Mouse (Mus musculus) thymus, postnatal 4 days (tissue): ENCODE measurements around the gene Lgi4.

Experiments used
- DNase-seq: peaks from one replicate; pipeline ENCODE4 v3.0.0; 2021

Lgi4 gene

DNA sequence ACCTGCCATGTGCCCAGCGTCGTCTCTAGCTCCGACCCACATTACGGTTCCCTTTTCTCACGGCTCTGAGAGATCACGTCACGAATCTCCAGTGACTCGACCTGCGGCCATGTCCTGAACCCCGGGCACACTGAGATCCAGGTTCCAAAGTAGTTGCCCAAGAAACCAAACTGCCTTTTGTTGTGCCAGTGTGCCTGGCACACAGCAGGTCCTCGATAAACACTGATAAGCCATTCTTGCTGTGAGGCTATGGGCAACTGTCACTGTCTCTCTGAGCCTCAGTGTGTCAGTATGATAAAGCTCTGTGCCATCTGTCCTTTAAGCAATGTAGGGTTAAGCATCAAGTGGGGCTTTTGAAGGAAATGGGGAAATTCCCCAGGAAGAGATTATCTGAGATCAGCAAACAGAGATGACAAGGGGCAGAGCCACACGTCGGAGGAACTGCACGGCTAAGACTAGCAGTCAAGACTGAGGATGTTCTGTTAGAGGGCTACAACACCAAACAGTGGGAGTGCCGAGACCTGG is 51.8 kb downstream of the Lgi4 start:
- no peak for DNase-seq

DNA sequence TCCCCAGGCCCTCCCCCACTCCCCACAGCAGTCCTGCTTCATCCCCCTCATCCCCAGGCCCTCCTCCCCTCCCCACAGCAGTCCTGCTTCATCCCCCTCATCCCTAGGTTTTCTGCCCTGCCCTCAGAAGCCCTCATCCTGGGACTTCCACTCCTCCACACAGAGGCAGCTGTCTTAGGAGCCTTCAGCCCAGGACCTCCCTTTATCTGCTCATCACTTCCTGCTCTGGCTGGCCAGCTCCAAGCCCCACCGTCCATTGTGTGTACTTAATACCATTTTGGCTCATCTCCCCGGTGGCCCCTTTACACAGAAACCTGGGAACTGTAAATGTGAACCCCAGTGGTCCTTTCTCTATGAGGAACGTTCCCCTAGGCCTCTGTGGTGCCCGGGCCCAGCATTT is 52.9 kb downstream of the Lgi4 start:
- no peak for DNase-seq

DNA sequence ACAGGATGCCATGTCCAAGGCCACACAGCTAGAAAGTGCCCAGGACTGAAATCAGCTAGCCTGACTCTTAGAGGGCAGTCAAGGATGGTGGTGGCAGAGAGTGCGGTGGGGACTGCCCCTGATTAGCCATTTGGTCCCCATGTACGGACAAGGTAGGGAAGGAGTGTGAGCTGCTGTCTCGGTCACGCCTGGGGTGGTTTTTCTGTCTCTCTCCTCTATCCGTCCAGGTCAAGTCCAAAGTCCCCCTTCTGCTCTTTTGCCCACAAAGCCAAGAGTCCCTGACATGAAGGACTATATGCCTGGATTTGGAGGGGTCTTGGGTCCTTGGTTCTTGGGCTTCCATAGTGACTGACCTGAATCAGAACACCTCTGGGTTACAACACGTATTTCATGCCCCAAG is 54.7 kb downstream of the Lgi4 start:
- DNase-seq: no peak

DNA sequence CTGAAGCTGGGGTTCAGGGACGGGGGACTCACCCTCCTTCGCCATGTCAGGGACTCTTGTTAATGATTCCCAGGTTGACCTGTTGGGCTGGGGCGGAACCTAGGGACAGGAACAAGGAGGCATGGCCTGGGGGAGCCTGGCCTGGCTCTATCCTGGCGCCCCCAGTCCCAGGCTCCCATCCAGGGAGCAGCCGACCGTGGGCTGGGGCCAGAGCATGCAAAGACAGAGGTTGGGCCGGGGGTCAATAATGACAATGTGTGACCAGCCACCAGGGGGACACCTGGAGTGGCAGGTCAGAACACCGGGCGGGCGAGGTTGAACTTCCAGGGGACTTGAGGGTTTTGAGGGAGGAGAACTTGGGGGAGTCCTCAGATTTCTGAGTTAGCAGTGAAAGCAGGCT is 55.5 kb downstream of the Lgi4 start:
- DNase-seq: no peak

DNA sequence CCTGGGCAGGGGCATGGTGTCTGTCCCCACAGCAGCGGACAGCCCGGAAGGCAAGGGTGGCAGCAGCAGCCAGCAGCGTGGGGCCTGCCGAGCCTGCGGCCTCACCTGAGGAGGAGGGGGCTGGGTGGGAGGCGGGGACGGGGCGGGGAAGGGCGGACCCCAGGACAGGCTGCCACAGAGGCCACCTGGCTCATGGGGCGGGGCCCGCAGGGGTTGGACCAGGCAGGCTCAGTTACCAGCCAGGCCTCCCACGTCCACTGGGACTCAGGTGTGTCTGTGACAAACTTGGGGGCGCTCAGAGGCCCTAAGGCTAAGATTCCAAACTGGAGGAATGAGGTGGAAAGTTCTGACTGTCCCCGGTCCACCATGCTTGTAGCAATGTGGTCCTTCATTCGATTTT is 56.0 kb downstream of the Lgi4 start, which contains the start of gene Hpn:
Gene Hpn (minus strand): TSS at position 109 of the 400 bp plus-strand sequence.
- no peak for DNase-seq

DNA sequence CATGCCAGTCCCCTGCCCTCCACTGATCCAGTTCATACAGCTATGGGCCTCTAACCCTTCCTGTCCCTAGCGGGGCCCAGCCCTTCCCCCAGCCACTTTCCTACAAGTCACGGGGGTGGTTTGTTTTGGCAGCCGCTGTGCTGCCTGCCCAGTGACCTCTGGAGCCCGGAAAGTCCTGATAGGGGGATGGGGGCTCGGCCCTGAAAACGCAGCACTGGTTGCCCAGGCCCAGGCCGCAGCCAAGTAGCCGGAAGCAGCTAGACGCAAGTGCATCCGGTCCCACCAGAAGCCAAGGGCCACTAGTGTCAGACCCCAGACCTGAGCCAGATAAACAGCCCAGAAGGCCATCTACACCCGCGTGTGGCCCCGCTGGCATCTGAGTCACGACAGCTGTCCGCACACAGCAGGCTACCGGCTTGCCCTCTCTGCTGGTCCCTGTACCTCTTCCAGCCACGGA is 56.5 kb downstream of the Lgi4 start:
- DNase-seq: no peak

DNA sequence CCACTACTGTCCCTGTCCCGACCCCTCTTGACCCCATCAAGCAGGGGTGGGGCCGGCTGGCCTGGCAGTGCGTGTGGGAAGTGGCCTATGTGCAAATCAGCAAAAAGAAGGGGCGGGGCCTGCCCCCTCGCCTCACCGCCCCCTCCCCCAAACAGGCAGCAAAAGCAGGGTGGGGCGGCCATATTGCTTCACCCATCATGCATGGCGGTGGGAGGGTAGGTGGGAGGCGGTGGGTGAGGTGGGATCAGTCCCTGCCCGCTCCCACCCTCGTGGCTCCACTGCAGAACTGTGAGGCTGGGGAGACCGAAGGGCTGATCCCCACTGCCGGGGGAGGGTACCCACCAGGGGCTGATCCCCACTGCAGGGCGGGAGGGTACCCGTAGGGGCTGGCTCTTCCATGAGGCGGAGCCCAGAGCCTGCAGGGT is 57.6 kb downstream of the Lgi4 start:
- DNase-seq: no peak

DNA sequence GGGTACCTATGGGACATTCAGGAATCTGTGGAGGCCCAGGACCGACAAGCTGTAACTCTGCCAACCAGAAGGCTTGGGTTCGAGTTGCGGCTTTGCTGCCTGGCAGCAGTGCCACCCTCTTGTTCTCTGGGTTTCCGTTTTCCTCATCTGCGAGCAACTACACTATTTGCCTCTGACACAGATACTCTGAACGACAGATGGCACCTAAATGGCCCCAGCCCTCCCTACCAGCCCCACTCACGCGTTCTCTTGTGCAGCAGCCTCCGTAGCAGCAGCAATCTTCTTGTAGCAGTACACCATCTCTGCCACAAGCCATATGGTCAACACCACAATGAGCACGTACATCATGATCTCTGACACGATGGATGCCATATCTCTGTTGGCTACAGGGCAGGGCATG is 58.3 kb downstream of the Lgi4 start:
- DNase-seq: no peak

DNA sequence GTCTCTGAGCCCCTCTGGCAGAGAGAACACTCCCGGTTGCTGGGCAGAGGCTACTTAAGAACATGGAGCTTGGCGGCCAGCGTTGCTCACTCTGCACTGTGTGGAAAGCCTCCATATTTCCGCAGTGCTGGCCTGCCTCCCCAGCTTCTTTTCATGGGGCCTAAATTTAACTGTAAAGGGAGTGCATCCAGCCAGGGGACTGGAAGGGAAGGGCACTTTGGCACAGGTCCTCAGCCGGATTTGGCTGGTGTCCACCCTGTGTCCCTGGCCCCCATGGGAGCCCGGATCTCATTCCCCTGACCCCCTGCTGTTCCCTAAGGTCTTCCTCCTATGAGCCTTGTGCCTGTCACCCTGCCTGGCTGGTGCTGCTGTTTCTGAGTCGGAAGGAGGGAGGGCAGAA is 59.3 kb downstream of the Lgi4 start:
- DNase-seq: no peak

DNA sequence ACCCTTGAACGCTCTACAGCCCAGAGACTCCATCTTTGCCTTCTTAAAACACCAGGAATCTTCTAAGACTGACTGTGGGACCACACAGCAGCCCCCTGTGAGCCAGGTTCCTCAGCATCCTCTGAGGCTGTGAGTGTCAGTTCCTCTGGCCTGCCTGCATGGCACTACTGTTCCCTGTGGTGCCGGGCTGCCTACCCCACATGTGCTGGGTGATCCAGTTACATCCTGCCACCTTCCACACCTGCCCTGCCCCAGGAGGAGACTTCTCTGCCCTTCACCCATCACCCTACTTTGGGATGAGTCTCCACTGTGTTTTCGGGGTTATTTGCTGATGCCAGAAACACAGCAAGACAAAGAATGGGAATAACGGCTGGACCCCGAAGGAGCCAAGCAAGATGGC is 60.4 kb downstream of the Lgi4 start:
- DNase-seq: no peak
